Mouse (Mus musculus) c-Kit-positive CD71-positive TER-119-negative erythroid progenitor cells, embryonic 14.5 days (primary cell): Measurements from ENCODE around the gene Cbx7.
A peak's percentile ranks its signal among the peaks of the same experiment; 100 is the strongest.

Experiments
- DNase-seq: peaks from one replicate; pipeline ENCODE4 v3.0.0-alpha.2; 2013; ENCODE audit warnings: low read depth

The Cbx7 gene

DNA sequence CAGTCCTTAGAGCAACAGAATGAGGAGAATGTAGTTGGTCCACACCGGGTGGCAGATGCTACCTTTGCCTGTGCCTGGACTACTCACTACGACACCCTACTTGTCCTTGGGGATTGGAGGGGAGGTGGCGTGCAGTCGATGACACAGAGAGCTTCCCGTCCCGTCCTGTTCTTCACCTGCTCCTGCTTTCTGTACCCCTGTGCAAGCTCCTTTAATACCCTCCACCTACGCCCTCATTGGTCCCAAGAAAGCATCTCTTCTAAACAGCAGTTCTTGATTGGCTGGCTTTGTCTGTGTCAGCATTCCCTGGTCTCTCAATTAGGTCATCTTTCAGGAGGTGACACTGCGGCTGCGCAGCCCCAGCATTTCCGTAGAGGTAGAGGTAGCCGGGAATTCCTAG is at the start of gene Cbx7:
Gene Cbx7, minus strand, starts transcription at position 180 of the 400 bp plus-strand sequence.
- DNase-seq, result no peak

DNA sequence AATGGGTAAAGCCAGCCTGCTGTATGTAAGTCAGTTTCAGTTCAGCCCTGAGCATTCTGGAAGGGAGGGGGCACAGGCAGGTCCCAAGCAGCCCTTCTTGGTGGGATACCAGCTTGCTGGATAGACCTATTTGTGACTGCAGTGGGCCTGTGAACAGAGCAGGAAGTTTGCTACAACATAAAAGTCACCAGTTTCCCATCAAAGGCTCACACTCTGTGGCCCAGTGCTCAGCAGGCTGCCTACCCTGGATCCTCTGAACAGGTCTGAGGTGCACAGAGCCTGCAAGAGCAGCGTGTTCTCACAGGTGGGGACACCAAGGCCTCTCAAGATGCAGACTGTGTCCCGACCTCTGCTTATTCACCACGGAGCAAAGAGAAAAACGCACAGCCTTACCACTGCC is 49.6 kb upstream of the Cbx7 start:
- DNase-seq, result no peak

DNA sequence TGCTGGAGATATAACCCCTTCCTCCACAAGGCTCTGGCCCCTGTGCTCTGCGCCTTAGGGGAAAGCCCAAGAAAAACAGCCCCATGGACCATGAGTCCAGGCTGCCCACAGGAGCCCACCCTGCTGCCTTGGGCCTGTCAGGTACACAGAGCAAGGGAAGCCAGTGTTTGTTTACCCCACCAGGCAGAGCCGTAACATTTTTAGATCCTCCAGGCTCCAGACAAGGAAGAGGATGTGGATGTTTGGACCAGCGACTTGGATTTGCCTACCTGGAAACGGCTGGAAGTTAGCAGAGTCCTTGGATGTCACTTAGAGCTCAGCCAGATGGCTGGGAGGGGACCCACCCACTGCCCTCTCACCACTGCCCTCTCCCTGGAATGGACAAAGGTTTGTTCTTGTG is 48.7 kb upstream of the Cbx7 start:
- no peak for DNase-seq

DNA sequence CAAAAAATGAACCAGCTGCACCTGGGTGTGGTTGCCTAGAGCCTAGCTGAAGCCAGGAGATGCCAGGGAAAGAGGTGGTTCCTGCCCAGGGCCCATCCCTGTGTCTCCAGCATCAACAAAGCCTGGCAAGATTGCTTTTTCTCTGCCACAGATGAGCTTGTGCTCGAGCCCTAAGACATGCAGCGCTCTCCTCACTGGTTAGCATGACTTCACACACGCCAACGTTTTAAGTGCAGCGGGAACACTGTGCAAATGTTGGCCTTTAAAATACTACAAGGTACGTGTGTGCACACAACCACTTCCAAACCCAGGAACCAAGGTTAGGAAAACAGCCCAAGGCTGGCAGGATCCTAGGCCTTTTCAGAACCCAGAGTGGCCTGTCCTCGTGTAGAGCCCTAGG is 48.3 kb upstream of the Cbx7 start:
- no peak for DNase-seq

DNA sequence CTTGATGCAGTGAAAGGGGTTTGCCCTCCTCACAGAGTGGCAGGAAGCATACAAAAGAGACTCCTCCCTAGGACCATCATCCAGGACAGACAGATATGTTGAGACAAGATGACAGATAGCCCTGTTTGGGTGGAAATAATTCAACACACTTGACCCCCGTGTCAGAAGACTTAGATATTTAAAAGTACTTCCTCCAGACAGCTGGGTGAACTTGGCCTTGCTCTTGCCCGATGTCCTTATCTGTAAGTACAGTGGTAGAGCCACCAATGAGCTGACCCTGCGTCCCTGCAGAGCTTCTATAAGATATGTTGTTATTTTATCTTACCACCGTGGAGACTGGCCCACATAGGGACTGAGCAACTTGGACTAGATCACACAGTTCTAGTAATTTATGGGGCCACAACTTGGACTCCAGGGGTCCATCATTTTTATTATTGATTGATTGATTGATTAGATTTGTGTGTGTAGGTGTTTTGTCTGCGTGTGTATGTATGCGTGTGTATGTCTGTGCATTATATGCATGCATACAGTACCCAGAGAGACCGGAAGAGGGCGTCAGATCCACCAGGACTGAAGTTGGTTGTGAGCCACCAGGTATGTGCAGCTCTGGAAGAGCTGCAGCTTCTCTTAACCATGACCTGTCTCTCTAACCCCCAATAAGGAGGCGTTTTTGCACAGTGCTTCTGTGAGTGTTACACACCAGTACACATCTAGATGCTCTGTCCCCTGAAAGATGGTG is 45.8 kb upstream of the Cbx7 start:
- peak; percentile 36 for DNase-seq

DNA sequence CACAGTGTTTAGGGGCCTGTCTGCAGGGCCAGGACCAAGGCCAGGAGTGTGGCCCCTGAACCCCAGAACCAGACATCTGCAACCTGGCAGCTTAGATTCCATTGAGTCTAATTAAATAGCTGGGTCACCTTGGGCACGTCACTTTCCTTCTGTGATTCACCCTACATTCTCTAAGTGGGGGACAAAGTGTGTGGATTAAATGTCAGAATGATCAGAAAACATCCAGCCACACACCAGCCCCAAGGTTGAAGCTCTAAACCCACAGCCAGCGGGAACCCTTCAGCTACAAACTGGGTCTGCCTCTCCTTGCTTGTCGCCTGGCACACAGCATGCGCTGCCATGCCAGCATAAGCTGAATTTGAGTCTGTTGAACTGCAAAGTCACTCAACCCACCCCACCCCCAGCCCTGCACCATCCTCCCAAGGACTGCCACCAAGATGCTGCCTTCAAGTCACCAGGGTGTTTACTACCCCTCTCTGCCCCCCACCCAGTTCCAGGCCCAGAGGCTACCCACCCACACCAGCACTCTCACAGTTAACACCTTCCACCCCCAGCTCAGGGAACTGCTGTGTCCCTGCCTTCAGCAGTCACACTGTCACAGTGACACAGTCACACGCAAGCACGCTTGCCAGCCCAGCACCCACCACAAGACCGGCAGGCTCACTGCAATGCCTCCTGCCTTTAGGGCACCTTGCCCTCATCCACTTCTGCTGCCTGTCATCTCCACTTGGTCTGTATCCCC is 44.5 kb upstream of the Cbx7 start:
- no peak for DNase-seq

DNA sequence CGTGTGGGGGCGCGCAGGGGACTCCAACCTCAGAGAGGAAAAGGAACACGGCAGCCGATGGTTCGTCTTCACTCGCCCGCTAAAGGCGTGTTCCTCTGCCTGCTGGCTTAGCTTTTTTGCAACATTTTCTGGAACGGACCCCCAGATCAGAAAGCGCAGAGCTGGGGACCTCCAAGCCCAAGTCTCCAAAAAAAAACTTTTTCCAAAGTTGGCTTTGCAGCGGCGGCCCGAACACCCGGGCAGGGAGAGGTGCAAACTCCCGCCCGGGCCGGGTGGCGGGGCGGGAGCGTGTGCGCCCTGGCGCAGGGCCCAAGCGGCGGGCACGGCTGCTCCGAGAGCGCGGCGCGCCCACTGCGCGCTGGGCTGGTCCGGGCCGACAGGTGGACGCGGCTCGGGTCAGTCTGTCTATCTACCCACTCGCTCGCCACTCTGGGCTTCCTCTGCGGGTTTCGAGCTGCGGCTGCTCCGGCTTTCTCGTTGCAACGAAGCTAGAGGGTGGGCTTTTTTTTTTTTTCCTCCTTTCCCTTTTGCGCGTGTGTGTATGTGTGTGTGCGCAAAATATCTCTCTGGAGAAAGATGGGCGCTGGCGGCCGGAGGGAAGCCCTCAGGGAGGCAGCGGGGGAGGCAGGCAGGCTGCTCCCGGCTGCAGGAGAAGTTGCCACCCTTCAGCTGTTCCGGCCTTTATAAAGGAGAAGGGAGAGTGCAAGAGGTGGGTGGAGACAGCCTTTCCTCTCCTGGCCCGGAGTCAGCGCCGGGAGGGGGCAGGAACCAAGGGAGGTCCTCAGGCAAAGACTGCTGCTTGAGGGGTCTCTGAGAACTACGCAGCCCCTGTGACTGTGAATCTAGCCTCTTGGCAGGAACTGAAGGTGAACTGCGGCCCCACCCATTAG is 43.6 kb upstream of the Cbx7 start, which contains the start of gene Pdgfb:
Gene Pdgfb, minus strand, starts transcription at position 657 of the 890 bp plus-strand sequence.
- DNase-seq, result no peak

DNA sequence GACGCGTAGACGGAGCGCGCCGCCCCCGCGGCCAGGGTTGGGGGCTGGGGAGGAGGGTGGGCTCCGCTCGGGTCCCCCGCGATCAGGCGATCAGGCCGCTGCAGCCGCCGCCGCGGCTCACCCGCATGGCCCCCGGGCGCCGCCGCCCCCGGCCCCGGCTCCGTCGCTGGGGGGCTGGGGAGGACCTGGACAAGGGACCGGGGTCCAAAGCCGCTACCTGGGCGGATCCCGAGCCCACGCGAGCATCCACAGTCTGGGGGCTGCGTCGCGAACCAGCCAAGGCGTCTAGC is 43.1 kb upstream of the Cbx7 start:
- DNase-seq, result no peak

DNA sequence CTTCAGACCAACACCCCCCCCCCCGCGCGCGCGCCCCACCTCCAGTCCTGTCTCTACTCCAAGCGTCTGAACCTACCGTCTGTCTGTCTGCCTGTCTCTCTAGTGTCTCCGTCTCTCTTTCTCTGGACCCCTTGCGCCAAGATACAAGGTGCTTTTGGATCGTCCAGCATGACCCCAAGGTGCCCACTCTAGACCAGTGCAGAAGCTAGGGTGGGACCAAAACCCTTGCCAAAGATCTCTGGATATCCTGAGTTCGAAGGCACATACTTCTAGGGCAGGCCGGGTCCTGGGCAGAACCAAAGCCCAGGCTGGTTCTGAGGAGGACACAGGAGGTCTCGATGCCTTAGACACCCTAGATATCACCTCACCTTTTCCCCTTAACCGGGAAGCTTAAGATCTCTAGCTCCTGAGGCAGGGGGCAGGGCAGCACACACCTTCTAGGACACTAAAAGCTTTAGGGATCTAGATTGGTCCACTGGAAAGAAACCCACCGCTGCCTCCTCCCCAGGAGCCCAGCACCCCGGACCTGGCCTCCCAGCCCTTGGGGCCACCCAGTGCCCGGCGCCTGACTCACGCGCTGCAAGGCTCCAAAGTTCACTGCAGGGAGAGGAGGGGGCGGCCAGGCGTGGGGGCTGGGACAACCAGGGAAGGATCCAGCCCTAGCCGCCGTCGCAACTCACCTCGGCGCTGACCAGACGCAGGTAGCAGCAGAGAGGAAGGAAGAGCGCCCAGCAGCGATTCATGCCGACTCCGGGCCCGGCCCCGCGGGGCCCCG is 42.5 kb upstream of the Cbx7 start:
- DNase-seq, result no peak

DNA sequence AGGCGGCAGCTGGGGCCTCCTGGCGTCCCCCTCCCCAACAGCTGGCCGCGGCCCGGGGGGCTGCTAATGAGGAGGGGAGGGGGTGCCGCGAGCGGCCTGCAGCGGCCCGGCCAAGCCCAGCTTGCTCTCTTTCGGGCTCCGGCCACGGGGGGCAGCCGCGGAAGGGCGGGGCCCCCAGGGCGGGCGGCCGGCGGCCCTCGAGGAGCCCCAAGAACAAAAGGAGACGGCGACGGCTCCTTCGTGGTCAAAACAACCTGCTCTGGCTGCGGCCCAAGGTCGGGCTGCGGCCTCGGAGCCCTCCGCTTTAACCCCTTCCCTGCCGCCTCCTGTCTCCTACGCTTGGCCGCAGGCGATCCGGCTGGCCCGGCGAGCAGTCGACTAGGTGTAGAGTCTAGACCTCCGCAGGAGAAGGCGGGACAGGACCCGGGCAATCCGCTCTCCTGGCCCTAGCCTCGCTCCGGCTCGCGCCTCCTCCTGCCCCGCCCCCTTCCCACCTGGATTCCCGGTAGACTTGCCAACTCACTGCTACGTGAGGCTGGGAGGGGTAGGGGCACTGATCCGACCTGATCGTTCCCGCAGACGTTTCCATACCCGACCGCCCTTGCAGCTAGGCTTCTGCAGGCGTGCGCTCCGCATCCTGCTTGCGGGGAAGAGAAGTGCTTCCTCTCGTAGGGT is 41.7 kb upstream of the Cbx7 start:
- no peak for DNase-seq

DNA sequence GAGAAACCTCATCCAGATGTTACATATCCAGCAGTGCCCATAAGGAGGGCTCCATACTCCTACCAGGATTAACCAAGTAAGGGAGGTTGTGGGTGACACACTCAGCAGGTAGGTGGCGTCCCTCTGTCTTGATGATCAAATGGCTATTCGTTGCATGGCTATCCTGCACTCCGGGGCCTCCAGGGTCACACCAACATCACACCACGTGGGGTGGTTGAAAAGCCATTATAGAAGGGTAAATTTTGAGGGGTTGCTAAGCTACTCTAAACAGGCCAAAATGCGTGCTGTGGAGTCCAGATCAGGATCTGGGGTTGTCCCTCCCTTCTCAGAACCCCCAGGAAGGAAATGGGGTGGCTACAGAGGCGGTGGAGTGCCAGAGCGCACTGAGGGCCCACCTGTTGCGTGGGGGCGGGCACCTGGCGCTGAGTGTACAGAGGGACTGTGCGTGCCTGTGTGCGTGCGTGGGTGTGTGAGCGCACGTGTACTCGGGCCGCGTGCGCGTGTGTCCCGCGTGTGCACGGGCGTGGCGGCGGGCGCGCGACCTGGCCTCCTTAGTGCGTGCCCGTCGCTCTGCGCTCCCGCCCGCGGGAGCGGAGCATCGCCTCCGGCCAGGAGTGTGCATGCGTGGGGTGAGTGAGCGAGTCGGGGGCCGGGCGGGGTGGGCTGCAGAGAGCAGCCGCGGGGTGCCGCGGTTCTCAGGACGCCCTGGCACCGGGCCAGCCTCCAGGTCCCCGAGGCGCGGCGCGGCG is 41.0 kb upstream of the Cbx7 start:
- DNase-seq, result no peak

DNA sequence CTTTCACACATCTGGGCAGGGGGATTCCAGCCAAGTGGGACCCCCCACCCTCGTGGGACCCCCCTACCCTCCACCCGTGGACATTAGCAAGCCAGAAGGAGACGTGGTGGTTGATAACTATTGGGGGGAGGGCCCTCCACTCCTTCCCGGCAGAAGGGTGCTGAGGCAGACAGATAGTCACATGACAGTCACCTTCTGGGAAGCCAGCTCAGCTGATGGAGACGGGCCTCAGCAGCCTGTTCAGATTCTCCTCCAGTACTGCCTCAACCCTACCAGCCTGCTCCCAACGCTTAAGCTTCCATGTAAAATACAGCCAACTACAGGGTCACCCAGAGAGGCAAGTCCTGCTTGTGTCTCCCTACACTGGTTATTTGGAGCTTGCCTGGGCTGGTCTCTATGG is 40.3 kb upstream of the Cbx7 start:
- no peak for DNase-seq

DNA sequence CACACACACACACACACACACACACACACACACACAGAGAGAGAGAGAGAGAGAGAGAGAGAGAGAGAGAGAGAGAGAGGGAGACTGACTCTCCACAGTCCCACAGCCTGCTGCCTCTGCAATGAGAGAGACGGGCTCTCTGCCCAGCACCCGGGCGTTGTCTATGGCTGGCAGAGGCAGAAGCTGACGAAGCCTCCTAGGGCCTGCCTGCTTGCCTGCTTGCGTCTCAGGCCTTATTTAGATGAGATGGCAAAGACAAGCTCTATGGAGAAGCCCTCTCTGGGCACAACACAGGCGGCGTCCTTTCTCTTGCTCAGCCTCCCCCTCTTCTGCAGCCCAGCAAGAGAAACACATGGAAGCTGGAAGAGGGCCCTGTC is 39.3 kb upstream of the Cbx7 start:
- DNase-seq, result no peak

DNA sequence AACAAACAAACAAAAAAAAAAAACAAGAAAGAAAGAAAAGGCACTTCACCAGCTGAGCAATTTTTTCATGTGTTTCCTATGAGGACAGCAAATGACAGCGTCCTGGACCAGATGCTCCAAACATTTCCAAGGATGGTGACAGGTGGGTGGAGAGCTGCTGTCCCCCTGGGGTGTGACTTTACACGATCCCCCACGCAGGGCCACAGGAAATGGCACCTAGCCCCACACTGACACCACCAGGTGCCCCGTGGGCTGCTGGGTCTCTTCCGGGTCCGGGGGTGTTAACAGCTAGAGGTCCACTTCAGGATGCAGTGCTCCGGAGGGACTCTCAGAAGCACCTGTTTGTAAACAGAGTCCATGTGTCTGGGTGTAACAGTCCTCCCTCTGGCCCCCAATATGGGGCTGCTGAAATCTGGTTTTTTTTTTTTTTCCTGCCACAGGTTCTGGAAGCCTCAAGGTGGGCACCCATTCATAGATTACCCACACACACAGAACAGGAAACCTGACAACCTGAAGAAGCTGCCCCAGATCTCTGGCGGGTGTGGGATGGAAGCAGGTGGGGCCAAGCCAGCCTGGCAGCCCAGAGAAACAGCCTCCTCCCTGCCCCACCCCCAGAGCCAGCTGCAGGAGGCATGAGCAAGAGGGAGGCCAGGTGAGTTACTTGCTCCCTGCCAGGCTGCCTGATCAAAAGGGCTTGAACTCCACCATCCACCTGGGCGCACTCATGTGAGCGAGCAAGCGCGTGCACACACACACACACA is 38.7 kb upstream of the Cbx7 start:
- DNase-seq, result no peak

DNA sequence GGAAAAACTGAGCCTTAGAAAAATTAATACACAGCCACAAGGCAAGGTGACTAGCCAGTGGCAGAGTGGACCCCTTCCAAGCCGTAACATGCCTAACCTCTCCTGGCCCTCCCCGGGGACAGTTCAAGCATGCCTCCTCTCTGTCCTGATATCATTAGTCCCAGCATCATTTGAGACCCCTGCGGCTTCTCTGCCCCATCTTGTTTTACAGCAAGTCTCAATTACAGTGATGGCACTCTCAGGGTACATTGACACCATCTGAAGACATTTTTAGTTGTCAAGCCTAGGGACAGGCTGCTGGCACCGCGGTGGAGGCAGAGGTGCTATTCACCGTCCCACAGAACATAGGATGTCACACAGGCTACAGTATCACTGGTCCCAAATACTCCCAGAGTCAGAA is 37.5 kb upstream of the Cbx7 start:
- DNase-seq, result no peak

DNA sequence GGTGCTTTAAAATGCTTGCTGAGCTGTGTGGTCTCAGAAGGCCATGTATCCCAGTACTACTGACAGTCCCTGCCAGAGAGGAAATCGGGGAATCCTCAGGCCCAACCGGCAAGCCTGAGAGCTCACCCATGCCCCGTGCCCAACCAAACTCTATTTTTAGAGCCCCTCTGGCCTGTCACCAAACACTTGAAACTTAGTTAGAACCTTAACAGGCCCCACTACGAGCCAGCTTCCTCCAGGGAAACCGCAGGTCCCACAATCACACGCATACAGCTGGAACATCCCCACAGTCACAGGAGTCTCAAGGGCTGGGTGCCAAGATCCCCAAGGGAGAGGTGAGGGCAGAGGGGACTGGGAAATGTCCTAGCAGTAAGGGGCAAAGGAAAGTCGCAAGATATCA is 35.2 kb upstream of the Cbx7 start:
- DNase-seq, result no peak

DNA sequence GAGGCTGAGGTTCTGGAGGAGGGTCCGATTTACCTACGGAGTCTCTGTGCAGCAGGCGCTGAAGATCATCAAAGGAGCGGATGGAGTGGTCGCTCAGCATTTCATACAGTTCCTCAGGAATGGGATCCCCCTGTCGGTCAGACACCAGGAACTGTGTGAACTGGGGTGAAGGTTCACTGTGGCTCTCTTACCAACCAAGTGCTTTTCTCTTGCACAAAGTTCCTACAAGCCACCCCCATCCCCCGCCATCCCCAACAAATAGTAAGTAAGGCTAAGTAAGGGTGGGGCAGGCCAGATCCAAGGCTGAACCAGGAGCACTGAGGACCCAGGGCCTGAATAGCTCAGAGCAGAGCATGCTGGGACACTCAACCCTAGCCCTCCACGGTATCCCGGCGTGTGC is 34.5 kb upstream of the Cbx7 start:
- DNase-seq, result no peak

DNA sequence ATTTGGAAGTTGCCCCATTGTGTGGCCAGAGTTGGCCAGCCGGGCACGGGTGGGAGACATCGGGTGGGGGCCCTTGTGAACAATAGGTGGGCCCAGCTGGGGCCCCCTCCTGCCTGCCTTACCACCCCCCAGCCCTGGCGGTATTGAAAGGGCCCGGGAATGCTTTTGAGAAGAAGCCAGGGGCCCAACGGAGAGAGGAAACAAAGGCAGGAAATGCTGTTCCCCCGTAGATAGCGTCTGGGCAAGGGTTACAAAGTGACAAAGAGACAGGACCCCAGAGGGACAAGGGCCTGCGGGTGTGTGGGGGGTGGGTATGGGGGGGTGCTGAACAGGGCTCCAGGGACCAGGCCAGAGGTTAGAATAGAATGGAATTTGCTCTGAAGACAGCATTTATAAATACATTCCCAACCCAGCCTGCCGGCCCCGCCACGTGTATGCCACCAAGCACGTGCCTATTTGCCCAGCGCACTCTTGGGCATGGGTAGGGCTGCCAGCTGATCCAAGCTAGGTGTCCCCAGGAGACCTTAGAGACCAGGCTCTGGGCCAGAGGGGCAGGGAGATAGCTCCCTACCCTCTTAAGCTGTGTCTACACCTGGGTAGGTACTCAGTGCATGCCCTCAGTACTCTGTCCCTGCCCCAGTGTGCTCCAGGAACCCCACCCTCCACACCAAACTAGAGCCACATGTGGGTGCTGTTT is 33.9 kb upstream of the Cbx7 start:
- DNase-seq, result no peak

DNA sequence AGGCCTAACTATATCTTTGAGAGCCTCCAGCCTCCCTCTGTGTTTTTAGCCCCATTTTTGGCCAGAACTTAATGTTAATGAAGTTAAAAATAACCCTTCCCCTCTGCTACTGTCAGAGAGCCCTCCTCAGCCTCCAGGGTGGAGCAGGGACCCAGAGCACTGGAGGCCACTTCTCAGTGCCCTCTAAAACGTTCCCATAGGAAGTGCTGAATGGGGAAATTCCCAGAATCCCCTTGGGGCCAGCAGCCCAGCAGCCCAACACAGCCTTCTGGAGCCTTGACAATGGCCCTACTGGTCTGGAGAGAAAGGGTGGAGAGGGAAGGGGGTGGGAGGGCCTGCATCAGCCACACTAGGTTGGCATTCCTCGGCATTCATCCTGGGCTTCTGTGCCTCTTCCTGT is 32.7 kb upstream of the Cbx7 start:
- no peak for DNase-seq

DNA sequence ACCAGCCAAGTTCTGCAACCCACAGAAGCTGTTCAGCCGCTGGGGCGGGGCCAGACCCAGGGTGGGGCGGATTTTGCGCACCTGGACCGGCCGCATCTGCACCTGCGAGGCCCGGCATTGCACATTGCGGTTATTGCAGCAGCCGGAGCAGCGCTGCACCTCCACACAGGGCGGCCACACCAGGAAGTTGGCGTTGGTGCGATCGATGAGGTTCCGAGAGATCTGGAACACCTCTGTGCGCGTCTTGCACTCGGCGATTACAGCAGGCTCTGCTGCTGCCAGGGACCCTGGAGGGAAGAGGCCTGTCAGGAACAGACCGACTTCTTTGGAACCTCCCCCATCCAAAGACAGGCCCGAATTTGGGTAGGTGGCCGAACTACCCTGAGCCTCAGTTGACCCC is 30.7 kb upstream of the Cbx7 start:
- no peak for DNase-seq
